Mouse (Mus musculus): ENCODE data around the gene Bag6. TPM values are rescaled to one million over a fixed set of nuclear protein-coding genes. Genes with fewer than 3 reads are reported as not detected.

Gene Bag6
- polyA plus RNA-seq, 1 experiment from 2014 or later, result 87.9 TPM

- H3K9me3 ChIP-seq (replicated peaks), result no peaks in the 10 kb centered on the region
- no peak overlapping the region for H3K4me3 ChIP-seq
- 95% methylated on average over 7 of the region's 7 CpGs for WGBS
- H3K4me1 ChIP-seq, result peaks cover 24% of the 10 kb centered on the region
- ATAC-seq (ENCODE audit: low FRiP score), result no peak
- H3K27me3 ChIP-seq, result no peaks in the 10 kb centered on the region
- H3K36me3 ChIP-seq, result peaks cover 10% of the 10 kb centered on the region
- no peak overlapping the region for H3K27ac ChIP-seq
- no peak overlapping the region for H3K4me2 ChIP-seq (replicated peaks)
- H3K9ac ChIP-seq, result no peak overlapping the region
Observed at GRCm38 (mm10) chr17:35133517-35133916, 1.5 kb upstream of the Bag6 start.

GRCm38 (mm10) chr17:35135591-35136320 is 778 bp downstream of the Bag6 start:
- H3K4me1 ChIP-seq, result peaks cover 19% of the 10 kb centered on the region
- peak overlapping the region; percentile 77 for H3K9ac ChIP-seq
- H3K4me2 ChIP-seq (replicated peaks), result peak overlapping the region; percentile 80

GRCm38 (mm10) chr17:35139269-35139668 is 4.3 kb downstream of the Bag6 start:
- Histone ChIP-seq H3K27me3 (no peaks in the 10 kb centered on the region), H3K36me3 (peaks cover 66% of the 10 kb centered on the region), H3K4me3 (no peak overlapping the region), H3K27ac (no peak overlapping the region), H3K9me3 (replicated peaks) (no peaks in the 10 kb centered on the region), H3K4me2 (replicated peaks) (no peak overlapping the region), H3K9ac (no peak overlapping the region), H3K4me1 (peaks cover 19% of the 10 kb centered on the region)
- ATAC-seq (ENCODE audit: low FRiP score), result no peak
- WGBS, result 96% methylated on average over 3 of the region's 3 CpGs

More at GRCm38 (mm10) chr17:35135591-35136320, 778 bp downstream of the Bag6 start:
- no peaks in the 10 kb centered on the region for H3K27me3 ChIP-seq
- under 1% methylated on average over 42 of the region's 43 CpGs for WGBS
- H3K4me3 ChIP-seq, result peak overlapping the region; percentile 76
- ATAC-seq (ENCODE audit: low FRiP score), result peak; percentile 75
- H3K9me3 ChIP-seq (replicated peaks), result no peaks in the 10 kb centered on the region
- H3K27ac ChIP-seq, result peak overlapping the region; percentile 96
- peaks cover 31% of the 10 kb centered on the region for H3K36me3 ChIP-seq

- no peaks in the 10 kb centered on the region for H3K27me3 ChIP-seq
- H3K4me1 ChIP-seq, result peaks cover 19% of the 10 kb centered on the region
- no peak overlapping the region for H3K27ac ChIP-seq
- H3K9me3 ChIP-seq (replicated peaks), result no peaks in the 10 kb centered on the region
- peaks cover 79% of the 10 kb centered on the region for H3K36me3 ChIP-seq
- H3K9ac ChIP-seq, result no peak overlapping the region
- 77% methylated on average over 16 of the region's 16 CpGs for WGBS
- no peak for ATAC-seq (ENCODE audit: low FRiP score)
- H3K4me2 ChIP-seq (replicated peaks), result no peak overlapping the region
- H3K4me3 ChIP-seq, result no peak overlapping the region
Observed at GRCm38 (mm10) chr17:35140490-35140996, 5.6 kb downstream of the Bag6 start.

- Histone ChIP-seq H3K4me3 (no peak overlapping the region), H3K4me2 (replicated peaks) (no peak overlapping the region), H3K9me3 (replicated peaks) (no peaks in the 10 kb centered on the region), H3K27me3 (no peaks in the 10 kb centered on the region), H3K9ac (no peak overlapping the region), H3K4me1 (peaks cover 12% of the 10 kb centered on the region), H3K27ac (no peak overlapping the region), H3K36me3 (peaks cover 93% of the 10 kb centered on the region)
- WGBS, result 92% methylated on average over 6 of the region's 6 CpGs
- ATAC-seq (ENCODE audit: low FRiP score), result no peak
Observed at GRCm38 (mm10) chr17:35141971-35142370, 7.0 kb downstream of the Bag6 start.

GRCm38 (mm10) chr17:35146139-35146538 is 11.2 kb downstream of the Bag6 start:
- no peaks in the 10 kb centered on the region for H3K27me3 ChIP-seq
- H3K4me2 ChIP-seq (replicated peaks), result no peak overlapping the region
- no peaks in the 10 kb centered on the region for H3K4me1 ChIP-seq
- H3K9ac ChIP-seq, result no peak overlapping the region
- WGBS, result 94% methylated on average over 5 of the region's 5 CpGs
- H3K36me3 ChIP-seq, result peaks cover 96% of the 10 kb centered on the region
- no peak for ATAC-seq (ENCODE audit: low FRiP score)
- H3K27ac ChIP-seq, result peak overlapping the region; percentile 48; the same call in 1 of the 2 replicates
- H3K4me3 ChIP-seq, result no peak overlapping the region
- H3K9me3 ChIP-seq (replicated peaks), result no peaks in the 10 kb centered on the region

GRCm38 (mm10) chr17:35147348-35147747 is 12.4 kb downstream of the Bag6 start:
- no peak for ATAC-seq (ENCODE audit: low FRiP score)
- Histone ChIP-seq H3K4me3 (no peak overlapping the region), H3K27me3 (no peaks in the 10 kb centered on the region), H3K27ac (0 out of 2 replicates have a peak overlapping the region, but pooled peaks have one; percentile 30), H3K9me3 (replicated peaks) (no peaks in the 10 kb centered on the region), H3K4me2 (replicated peaks) (no peak overlapping the region), H3K4me1 (no peaks in the 10 kb centered on the region), H3K36me3 (peaks cover 96% of the 10 kb centered on the region), H3K9ac (no peak overlapping the region)
- WGBS, result 61% methylated on average over 3 of the region's 3 CpGs

GRCm38 (mm10) chr17:35147922-35148639 is 13.1 kb downstream of the Bag6 start:
- WGBS, result 65% methylated on average over 5 of the region's 5 CpGs
- Histone ChIP-seq H3K27me3 (no peaks in the 10 kb centered on the region), H3K36me3 (peaks cover 96% of the 10 kb centered on the region), H3K27ac (no peak overlapping the region), H3K4me1 (no peaks in the 10 kb centered on the region), H3K9me3 (replicated peaks) (no peaks in the 10 kb centered on the region), H3K4me3 (no peak overlapping the region), H3K4me2 (replicated peaks) (no peak overlapping the region), H3K9ac (no peak overlapping the region)
- ATAC-seq (ENCODE audit: low FRiP score), result no peak

- H3K4me2 ChIP-seq (replicated peaks), result no peak overlapping the region
- no peaks in the 10 kb centered on the region for H3K27me3 ChIP-seq
- H3K36me3 ChIP-seq, result peaks cover 96% of the 10 kb centered on the region
- H3K4me1 ChIP-seq, result no peaks in the 10 kb centered on the region
- H3K27ac ChIP-seq, result no peak overlapping the region
- no peak overlapping the region for H3K4me3 ChIP-seq
- no peak for ATAC-seq (ENCODE audit: low FRiP score)
- no peaks in the 10 kb centered on the region for H3K9me3 ChIP-seq (replicated peaks)
- no peak overlapping the region for H3K9ac ChIP-seq
- 98% methylated on average over 4 of the region's 4 CpGs for WGBS
Observed at GRCm38 (mm10) chr17:35152121-35152520, 17.1 kb downstream of the Bag6 start.

- no peak overlapping the region for H3K4me3 ChIP-seq
- H3K4me2 ChIP-seq (replicated peaks), result no peak overlapping the region
- no peaks in the 10 kb centered on the region for H3K9me3 ChIP-seq (replicated peaks)
- no peak for ATAC-seq (ENCODE audit: low FRiP score)
- H3K9ac ChIP-seq, result no peak overlapping the region
- H3K4me1 ChIP-seq, result no peaks in the 10 kb centered on the region
- H3K27ac ChIP-seq, result no peak overlapping the region
- H3K36me3 ChIP-seq, result peaks cover 98% of the 10 kb centered on the region
- 92% methylated on average over 9 of the region's 9 CpGs for WGBS
- H3K27me3 ChIP-seq, result no peaks in the 10 kb centered on the region
Observed at GRCm38 (mm10) chr17:35153077-35153476, 18.1 kb downstream of the Bag6 start.

- no peak overlapping the region for H3K4me2 ChIP-seq (replicated peaks)
- no peak overlapping the region for H3K27ac ChIP-seq
- no peak overlapping the region for H3K9ac ChIP-seq
- peaks cover 98% of the 10 kb centered on the region for H3K36me3 ChIP-seq
- no peaks in the 10 kb centered on the region for H3K9me3 ChIP-seq (replicated peaks)
- H3K4me3 ChIP-seq, result no peak overlapping the region
- H3K27me3 ChIP-seq, result no peaks in the 10 kb centered on the region
- ATAC-seq (ENCODE audit: low FRiP score), result no peak
- no peaks in the 10 kb centered on the region for H3K4me1 ChIP-seq
- WGBS, result 93% methylated on average over 4 of the region's 4 CpGs
Observed at GRCm38 (mm10) chr17:35153931-35154330, 19.0 kb downstream of the Bag6 start.

- Histone ChIP-seq H3K27ac (no peak overlapping the region; the same call in 1 of the 2 replicates), H3K27me3 (no peaks in the 10 kb centered on the region), H3K9me3 (replicated peaks) (no peaks in the 10 kb centered on the region), H3K9ac (no peak overlapping the region), H3K4me2 (replicated peaks) (no peak overlapping the region), H3K4me1 (no peaks in the 10 kb centered on the region), H3K36me3 (peaks cover 98% of the 10 kb centered on the region), H3K4me3 (no peak overlapping the region)
- WGBS, result 76% methylated on average over 7 of the region's 7 CpGs
- no peak for ATAC-seq (ENCODE audit: low FRiP score)
Observed at GRCm38 (mm10) chr17:35154616-35155015, 19.6 kb downstream of the Bag6 start.
